Mouse (Mus musculus): Measurements from ENCODE around the gene Vmn1r76. TPM values are rescaled to one million over a fixed set of nuclear protein-coding genes. Genes with fewer than 3 reads are reported as not detected.

Gene Vmn1r76
- polyA plus RNA-seq (2012; rRNA removed) = not detected in 2 replicates

GRCm38 (mm10) chr7:11938113-11938512 is at the start of gene Vmn1r76:
Gene Vmn1r76 (minus strand): TSS chr7:11938213.

GRCm38 (mm10) chr7:11874330-11874729 is 63.7 kb downstream of the Vmn1r76 start, which contains the start of gene Vmn1r75:
Gene Vmn1r75 (plus strand): TSS chr7:11874630.

Other genes starting within 250 kb of the Vmn1r76 start
- gene Vmn1r73, start 207.9 kb downstream of the Vmn1r76 start, polyA plus RNA-seq (2012; rRNA removed) = not detected in 2 replicates
- gene Vmn1r74, start 104.2 kb downstream of the Vmn1r76 start, polyA plus RNA-seq (2012; rRNA removed) = not detected in 2 replicates
- not detected in 2 replicates for gene Vmn1r75, start 63.6 kb downstream of the Vmn1r76 start, polyA plus RNA-seq (2012; rRNA removed)
- not detected in 2 replicates for gene Vmn1r77, start 98.5 kb upstream of the Vmn1r76 start, polyA plus RNA-seq (2012; rRNA removed)
- not detected in 2 replicates for gene Vmn1r78, start 212.0 kb upstream of the Vmn1r76 start, polyA plus RNA-seq (2012; rRNA removed)
- gene Vmn1r79, start 233.1 kb upstream of the Vmn1r76 start, polyA plus RNA-seq (2012; rRNA removed) = not detected in 2 replicates